Mouse (Mus musculus) spleen, adult 2 months (tissue): ENCODE measurements around the gene Cygb.

Experiments used
- CTCF ChIP-seq: fragments of 200-500 bp; IDR thresholded peaks from 2 replicates; pipeline ENCODE4 v1.5.1; 2011; ENCODE audit warnings: mild to moderate bottlenecking, inconsistent platforms; ENCODE audit not compliant: insufficient read depth, insufficient read length, insufficient replicate concordance; ENCODE audit errors: extremely low read depth
- POLR2A ChIP-seq: fragments of 200-500 bp; IDR thresholded peaks from 2 replicates; pipeline ENCODE4 v1.6.1; 2011; ENCODE audit warnings: low read depth, low read length, inconsistent platforms

DNA sequence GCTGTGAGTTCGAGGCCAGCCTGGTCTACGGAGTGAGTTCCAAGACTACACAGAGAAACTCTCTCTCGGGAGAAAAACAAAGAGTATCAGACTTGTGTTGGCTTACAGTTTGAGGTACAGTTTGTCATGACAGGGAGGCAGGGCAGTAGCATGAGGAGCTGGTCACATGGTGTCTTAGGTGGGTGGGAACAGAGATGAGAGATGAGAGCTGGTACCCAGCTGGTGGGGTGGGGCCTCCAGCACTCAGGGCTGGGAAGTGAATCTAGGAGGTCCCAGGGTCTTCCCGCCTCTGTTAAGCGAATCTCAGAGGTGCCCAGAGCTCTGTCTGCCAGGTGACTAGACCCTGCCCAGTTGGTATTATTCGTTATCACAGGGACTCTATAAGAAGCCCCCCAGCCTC, 24.6 kb downstream of the Cygb start:
- TF ChIP-seq POLR2A (no peak), CTCF (no peak)
